Mouse (Mus musculus): ENCODE data around the gene Cabin1. TPM values are rescaled to one million over a fixed set of nuclear protein-coding genes. Genes with fewer than 3 reads are reported as not detected.

Gene Cabin1
- polyA plus RNA-seq, 1 experiment from 2014 or later = 42.2 TPM

DNA sequence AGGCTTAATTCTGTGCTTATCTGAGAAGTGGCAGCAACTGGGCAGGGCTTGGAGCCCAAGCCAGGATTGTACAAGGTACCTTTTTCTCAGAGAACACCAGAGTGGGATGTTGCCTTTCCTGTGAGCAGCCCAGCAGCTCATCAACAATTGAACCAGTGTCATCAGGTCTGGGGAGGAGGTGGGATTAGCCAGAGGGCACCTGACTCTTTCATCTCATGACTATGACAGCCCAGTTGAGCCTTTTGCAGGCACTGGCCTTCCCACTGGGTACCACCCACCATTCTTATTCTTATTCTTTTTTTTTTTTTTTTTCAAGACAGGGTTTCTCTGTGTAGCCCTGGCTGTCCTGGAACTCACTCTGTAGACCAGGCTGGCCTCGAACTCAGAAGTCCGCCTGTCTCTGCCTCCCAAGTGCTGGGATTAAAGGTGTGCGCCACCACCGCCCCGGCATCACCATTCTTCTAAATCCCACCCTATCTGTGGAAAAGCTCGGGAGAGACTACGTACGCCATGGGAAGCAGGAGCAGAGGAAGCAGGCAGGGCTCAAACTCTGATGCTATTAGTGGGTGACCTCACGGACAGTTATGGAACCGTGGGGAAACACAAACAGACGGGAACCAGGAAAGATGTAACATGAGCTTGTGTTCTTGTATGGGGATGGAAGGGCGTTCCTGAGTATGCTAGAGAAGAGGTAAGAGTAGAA is 127.9 kb downstream of the Cabin1 start:
- Histone ChIP-seq H3K9me3 (no peaks in the 10 kb centered on the region), H3K27me3 (replicated peaks) (no peaks in the 10 kb centered on the region), H3K36me3 (replicated peaks) (no peaks in the 10 kb centered on the region), H3K4me2 (no peak overlapping the region), H3K9ac (no peak overlapping the region), H3K27ac (no peak overlapping the region), H3K4me3 (no peak overlapping the region), H3K4me1 (no peaks in the 10 kb centered on the region)
- WGBS = 92% methylated on average over 12 of the region's 12 CpGs
- ATAC-seq (replicated peaks) = no peak

DNA sequence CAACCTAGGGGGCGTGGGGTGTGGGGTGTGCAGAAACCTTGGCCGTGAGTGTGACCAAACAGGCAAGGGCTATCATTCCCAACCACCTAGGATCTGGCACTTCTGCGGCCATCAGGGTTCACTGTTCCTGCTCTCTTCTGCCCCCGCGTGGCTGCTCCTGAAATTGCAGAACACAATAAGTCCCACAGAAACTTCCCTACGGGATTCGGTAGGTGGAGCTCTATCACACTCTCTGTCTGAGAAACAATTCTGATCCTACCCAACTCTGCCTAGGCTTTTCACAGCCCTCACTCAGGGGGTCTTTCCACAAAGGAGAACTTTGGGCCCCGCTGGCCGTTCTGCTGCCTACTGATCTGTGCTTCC is 128.5 kb downstream of the Cabin1 start:
- Histone ChIP-seq H3K9ac (no peak overlapping the region), H3K36me3 (replicated peaks) (no peaks in the 10 kb centered on the region), H3K9me3 (no peaks in the 10 kb centered on the region), H3K4me3 (no peak overlapping the region), H3K4me2 (no peak overlapping the region), H3K27ac (no peak overlapping the region), H3K4me1 (no peaks in the 10 kb centered on the region), H3K27me3 (replicated peaks) (no peaks in the 10 kb centered on the region)
- ATAC-seq (replicated peaks) = no peak
- WGBS = 3% methylated on average over 9 of the region's 9 CpGs

DNA sequence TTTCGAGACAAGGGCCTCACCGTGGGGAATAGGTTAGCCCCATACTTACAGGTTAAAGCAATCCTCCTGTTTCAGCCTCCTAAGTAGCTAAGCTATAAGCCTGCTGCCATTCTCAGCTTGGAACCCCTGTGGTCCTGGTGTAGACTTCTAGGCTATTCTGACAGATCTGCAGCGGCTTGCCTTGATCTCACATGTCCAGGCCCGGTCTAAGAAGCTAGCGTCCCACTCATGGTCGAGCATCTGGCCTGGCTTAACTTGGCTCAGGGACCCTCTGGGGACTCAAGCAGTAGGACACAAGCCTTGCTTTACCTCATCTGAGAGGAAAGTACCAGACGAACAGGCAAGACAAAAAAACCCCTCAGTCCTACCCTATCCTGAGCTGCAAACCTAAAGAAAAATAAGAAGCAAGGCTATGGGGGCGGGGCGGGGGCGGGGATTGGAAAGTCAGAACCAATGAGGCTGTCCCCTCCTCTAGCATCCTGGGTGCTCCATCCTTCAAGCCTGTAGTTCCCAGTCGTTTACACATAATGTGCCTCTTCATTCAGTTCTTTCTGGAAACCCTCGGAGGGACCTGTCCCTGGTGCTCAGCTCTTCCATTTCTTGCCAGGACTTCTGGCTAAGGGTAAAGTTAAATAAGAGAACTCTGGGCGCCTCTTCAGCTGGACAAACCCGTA is 129.0 kb downstream of the Cabin1 start:
- Histone ChIP-seq H3K27me3 (replicated peaks) (no peaks in the 10 kb centered on the region), H3K9me3 (no peaks in the 10 kb centered on the region), H3K4me1 (no peaks in the 10 kb centered on the region), H3K9ac (no peak overlapping the region), H3K4me2 (no peak overlapping the region), H3K36me3 (replicated peaks) (no peaks in the 10 kb centered on the region), H3K4me3 (no peak overlapping the region), H3K27ac (no peak overlapping the region)
- WGBS = 74% methylated on average over 14 of the region's 14 CpGs
- ATAC-seq (replicated peaks) = no peak

DNA sequence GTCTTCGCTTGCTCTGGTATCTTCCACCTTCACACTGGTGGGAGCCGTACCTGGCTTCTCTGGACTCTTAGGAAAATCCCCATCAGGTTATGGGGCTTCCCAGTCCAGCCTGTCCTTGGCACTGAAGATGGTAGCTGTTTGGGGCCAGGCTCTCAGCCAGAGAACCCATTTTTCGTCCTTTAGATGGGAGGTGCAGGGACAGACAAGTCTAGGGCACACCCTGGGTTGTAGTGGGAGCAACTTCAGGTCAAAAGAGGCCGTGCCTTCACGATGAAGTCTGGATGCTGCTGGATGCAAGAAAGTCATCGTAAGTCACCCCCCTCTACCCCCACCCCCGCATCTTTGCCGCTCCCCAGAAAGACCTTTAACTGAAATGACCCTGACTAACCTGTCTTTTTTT is 129.5 kb downstream of the Cabin1 start:
- 91% methylated on average over 8 of the region's 8 CpGs for WGBS
- no peak overlapping the region for H3K4me3 ChIP-seq
- no peaks in the 10 kb centered on the region for H3K9me3 ChIP-seq
- no peaks in the 10 kb centered on the region for H3K4me1 ChIP-seq
- no peak for ATAC-seq (replicated peaks)
- H3K27ac ChIP-seq = no peak overlapping the region
- no peak overlapping the region for H3K9ac ChIP-seq
- no peak overlapping the region for H3K4me2 ChIP-seq
- H3K36me3 ChIP-seq (replicated peaks) = no peaks in the 10 kb centered on the region
- H3K27me3 ChIP-seq (replicated peaks) = no peaks in the 10 kb centered on the region

DNA sequence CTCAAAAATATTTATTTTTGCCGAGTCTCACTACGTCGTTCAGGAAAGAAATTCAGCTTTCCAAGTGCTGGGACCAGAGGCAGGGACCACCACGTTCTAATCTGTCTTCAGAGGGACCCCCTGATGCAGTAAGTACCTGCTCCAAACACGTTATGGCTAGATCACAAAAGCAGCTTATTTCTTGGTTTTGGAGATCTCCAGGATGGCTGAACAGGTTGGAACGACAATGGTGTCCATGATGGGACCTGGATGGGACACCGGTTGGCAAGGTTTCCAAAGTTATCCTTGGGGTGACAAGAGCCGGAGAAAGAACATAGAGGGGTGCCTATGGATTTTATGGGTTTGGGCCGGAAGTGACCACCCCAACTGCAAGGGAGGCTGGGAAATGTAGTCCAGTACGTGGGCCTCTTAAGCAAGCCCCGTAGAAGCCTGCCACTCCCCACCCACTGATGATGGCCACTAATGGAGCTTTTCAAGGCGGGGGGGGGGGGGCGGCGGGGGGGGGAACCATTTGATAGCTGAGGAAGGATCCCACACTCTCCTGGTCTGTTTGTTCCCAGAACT is 130.5 kb downstream of the Cabin1 start:
- no peak for ATAC-seq (replicated peaks)
- 71% methylated on average over 14 of the region's 14 CpGs for WGBS

DNA sequence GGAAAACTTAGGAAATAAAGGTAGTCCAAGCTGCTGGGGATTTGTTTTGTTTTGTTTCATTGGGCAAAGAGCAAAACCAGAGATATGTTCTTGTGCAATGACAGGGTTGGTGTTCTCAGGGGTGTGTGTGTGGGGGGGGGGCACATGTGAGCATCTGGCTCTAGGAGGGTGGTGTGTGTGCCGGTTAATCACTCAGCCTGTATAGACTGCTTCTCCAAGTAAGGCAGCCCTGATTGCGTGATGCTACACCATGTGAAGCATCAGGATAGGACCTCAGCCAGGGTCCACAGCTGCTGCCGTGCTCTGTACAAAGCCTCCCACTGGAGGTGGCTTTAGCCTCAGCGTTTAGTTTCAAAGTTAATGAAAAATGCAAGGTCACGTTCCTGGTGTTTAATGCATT is 131.1 kb downstream of the Cabin1 start:
- Histone ChIP-seq H3K4me1 (no peaks in the 10 kb centered on the region), H3K27me3 (replicated peaks) (no peaks in the 10 kb centered on the region), H3K9me3 (no peaks in the 10 kb centered on the region), H3K4me3 (no peak overlapping the region), H3K36me3 (replicated peaks) (no peaks in the 10 kb centered on the region), H3K9ac (no peak overlapping the region), H3K4me2 (no peak overlapping the region), H3K27ac (no peak overlapping the region)
- WGBS = 78% methylated on average over 5 of the region's 5 CpGs
- peak; percentile 52; the same call in 1 of the 2 replicates for ATAC-seq (replicated peaks)

More for the DNA sequence above, 130.5 kb downstream of the Cabin1 start:
- no peaks in the 10 kb centered on the region for H3K27me3 ChIP-seq (replicated peaks)
- H3K4me2 ChIP-seq = no peak overlapping the region
- no peaks in the 10 kb centered on the region for H3K36me3 ChIP-seq (replicated peaks)
- H3K9ac ChIP-seq = no peak overlapping the region
- H3K27ac ChIP-seq = no peak overlapping the region
- H3K4me3 ChIP-seq = no peak overlapping the region
- no peaks in the 10 kb centered on the region for H3K9me3 ChIP-seq
- no peaks in the 10 kb centered on the region for H3K4me1 ChIP-seq

DNA sequence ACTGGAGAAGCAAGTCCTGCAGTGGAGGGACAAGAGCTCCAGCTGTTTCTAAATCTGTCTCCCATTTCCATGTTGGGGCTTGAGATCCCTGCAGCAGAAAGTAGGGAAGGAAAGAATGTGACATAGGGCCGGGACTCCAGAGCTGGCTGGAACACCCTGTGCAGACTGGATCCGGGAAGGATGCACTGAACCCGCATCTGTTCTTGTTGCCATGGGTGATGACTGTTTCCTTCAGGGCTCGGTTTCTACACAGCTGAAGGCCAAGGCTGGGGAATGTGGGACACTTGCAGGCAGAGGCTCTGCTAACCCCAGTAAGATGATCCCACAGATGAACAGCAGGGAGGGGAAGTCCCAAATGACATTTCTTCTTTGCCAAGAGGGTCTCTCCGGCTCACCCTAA is 131.5 kb downstream of the Cabin1 start:
- Histone ChIP-seq H3K9me3 (no peaks in the 10 kb centered on the region), H3K4me1 (no peaks in the 10 kb centered on the region)

DNA sequence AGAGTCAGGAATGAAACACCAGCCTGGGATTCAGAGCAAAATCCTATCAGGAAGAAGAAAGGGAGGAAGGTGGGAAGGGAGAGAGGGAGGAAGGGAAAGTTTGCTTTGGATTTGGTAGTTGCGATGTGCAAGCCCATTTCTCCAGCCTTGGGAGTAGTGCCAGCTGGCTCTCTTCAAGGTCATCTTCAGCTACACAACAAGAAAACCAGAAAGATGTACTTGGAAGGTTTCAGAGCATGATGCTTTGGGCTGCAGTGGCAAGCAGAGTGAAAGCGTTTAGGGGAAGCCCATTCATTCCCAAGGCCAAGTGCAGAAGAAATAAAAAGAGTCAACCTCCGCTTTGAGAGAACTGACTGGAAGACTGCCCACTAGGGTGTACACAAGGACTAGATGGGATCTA is 136.7 kb downstream of the Cabin1 start:
- Histone ChIP-seq H3K27me3 (replicated peaks) (no peaks in the 10 kb centered on the region), H3K27ac (no peak overlapping the region), H3K4me2 (no peak overlapping the region), H3K4me1 (no peaks in the 10 kb centered on the region), H3K9ac (no peak overlapping the region), H3K36me3 (replicated peaks) (no peaks in the 10 kb centered on the region), H3K4me3 (no peak overlapping the region), H3K9me3 (no peaks in the 10 kb centered on the region)
- ATAC-seq (replicated peaks) = no peak
- whole genome bisulfite sequencing = 84% methylated on average over 3 of the region's 3 CpGs

More for the DNA sequence above, 131.5 kb downstream of the Cabin1 start:
- Histone ChIP-seq H3K4me3 (no peak overlapping the region), H3K27ac (no peak overlapping the region), H3K9ac (no peak overlapping the region), H3K36me3 (replicated peaks) (no peaks in the 10 kb centered on the region), H3K4me2 (no peak overlapping the region), H3K27me3 (replicated peaks) (no peaks in the 10 kb centered on the region)
- ATAC-seq (replicated peaks) = no peak
- 61% methylated on average over 5 of the region's 5 CpGs for WGBS

DNA sequence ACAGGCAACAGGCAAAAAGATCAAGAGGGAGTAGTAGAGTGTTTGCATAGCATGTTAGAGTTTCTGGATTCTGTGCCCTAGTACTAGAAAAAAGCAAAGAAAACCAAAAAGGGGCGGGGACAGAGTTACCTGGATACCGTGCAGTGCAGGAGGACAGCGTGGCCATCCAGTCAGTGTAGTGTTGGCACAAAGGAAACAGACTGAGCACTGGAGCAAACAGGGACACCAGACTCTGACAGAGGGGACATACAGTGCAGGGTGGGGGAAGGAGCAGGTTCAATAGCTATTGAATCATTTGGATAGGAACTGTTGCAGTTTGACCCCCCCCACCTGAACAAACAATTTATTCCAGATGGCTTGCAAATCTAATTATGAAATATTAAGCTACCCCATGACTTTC is 137.2 kb downstream of the Cabin1 start:
- no peaks in the 10 kb centered on the region for H3K9me3 ChIP-seq
- no peak overlapping the region for H3K27ac ChIP-seq
- no peaks in the 10 kb centered on the region for H3K36me3 ChIP-seq (replicated peaks)
- no peaks in the 10 kb centered on the region for H3K27me3 ChIP-seq (replicated peaks)
- no peak overlapping the region for H3K4me3 ChIP-seq
- 61% methylated on average over 3 of the region's 3 CpGs for WGBS
- H3K9ac ChIP-seq = no peak overlapping the region
- no peak for ATAC-seq (replicated peaks)
- no peak overlapping the region for H3K4me2 ChIP-seq
- H3K4me1 ChIP-seq = no peaks in the 10 kb centered on the region

DNA sequence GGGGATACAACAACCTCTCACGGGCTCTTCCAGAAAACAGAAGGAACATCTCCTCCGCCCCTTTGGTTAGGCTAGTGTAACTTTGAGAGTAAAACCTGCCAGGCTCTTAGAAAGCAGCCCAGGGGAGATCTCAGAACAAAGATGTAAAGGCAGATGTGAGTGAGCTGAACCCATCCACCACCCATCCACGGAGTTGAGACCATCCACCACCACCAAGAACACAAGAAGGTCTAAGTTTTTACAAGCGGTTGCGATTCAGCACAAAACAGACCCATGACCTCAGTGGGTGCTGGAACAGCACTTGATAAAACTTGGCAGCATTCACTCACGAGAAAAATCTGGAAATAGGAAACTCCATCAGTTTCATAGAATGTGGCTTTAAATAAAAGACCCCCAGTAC is 138.2 kb downstream of the Cabin1 start:
- no peaks in the 10 kb centered on the region for H3K4me1 ChIP-seq
- WGBS = 71% methylated on average over 6 of the region's 6 CpGs
- no peak for ATAC-seq (replicated peaks)
- no peak overlapping the region for H3K9ac ChIP-seq
- H3K36me3 ChIP-seq (replicated peaks) = no peaks in the 10 kb centered on the region
- H3K27ac ChIP-seq = no peak overlapping the region
- H3K4me3 ChIP-seq = no peak overlapping the region
- H3K27me3 ChIP-seq (replicated peaks) = no peaks in the 10 kb centered on the region
- no peak overlapping the region for H3K4me2 ChIP-seq
- no peaks in the 10 kb centered on the region for H3K9me3 ChIP-seq

DNA sequence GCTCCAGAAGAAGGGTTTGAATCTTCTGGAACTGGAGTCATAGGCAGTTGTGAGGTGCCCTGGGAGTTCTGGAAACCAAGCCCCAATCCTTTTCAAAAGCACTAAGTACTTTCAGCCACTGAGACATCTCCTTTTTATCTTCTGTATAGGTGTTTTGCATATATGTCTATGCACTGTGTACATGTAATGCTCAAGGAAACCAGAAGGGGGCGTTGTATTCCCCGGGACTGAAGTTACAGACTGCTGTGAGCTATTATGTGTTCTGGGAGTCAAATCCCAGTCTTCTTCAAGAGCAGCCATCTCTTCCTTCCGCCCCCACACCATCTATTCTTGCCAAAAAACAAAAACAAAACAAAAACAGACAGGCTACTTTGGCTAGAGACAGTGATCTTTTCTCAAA is 143.3 kb downstream of the Cabin1 start:
- H3K9me3 ChIP-seq = no peaks in the 10 kb centered on the region
- no peak overlapping the region for H3K4me3 ChIP-seq
- H3K4me1 ChIP-seq = no peaks in the 10 kb centered on the region
- H3K4me2 ChIP-seq = no peak overlapping the region
- 51% methylated on average over 3 of the region's 3 CpGs for WGBS
- no peak for ATAC-seq (replicated peaks)
- no peak overlapping the region for H3K27ac ChIP-seq
- H3K27me3 ChIP-seq (replicated peaks) = no peaks in the 10 kb centered on the region
- H3K36me3 ChIP-seq (replicated peaks) = no peaks in the 10 kb centered on the region
- no peak overlapping the region for H3K9ac ChIP-seq

DNA sequence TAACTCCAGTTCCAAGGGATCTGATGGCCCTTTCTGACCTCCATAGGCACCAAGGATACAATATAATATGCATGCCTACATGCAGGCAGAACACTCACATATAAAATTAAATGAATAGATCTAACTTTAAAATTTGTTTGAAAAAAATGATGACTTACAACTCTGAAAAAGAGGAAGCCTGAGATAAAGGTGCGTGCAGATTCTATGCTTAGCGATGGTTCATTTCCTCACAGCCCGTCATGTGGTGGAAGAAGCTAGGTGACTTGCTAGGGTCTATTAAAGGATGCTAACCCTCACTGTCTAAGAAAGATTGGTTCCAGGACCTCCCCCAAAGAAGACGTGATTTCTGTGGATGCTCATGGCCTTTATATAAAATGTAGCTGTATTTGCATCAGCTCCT is 148.1 kb downstream of the Cabin1 start:
- Histone ChIP-seq H3K9me3 (no peaks in the 10 kb centered on the region), H3K27ac (no peak overlapping the region), H3K4me3 (no peak overlapping the region), H3K36me3 (replicated peaks) (no peaks in the 10 kb centered on the region), H3K4me1 (no peaks in the 10 kb centered on the region), H3K9ac (no peak overlapping the region), H3K27me3 (replicated peaks) (no peaks in the 10 kb centered on the region), H3K4me2 (no peak overlapping the region)
- ATAC-seq (replicated peaks) = no peak
- 89% methylated on average over 4 of the region's 4 CpGs for WGBS

DNA sequence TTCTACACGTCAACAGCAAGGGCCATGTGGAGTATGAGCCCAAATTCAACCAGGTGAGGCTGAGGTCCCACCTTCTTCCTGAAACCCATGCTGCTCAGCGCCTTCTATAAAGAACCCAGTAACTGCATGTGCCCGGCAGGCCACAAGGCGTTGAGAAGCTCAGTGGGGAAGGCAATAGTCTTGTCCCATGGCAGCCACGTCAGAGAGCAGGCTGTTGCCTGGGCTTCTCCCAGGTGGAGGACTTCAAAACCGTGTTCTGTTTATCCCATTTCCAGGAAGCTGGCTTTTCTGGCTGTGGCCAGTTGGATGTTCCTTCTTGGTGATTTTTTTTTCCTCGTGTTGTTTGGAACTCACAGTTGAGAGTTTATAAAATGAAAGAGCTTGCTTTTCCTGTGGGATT is 153.7 kb downstream of the Cabin1 start:
- no peak for ATAC-seq (replicated peaks)
- no peak overlapping the region for H3K4me3 ChIP-seq
- H3K9me3 ChIP-seq = no peaks in the 10 kb centered on the region
- H3K9ac ChIP-seq = no peak overlapping the region
- H3K27me3 ChIP-seq (replicated peaks) = no peaks in the 10 kb centered on the region
- no peak overlapping the region for H3K27ac ChIP-seq
- H3K36me3 ChIP-seq (replicated peaks) = no peaks in the 10 kb centered on the region
- 70% methylated on average over 7 of the region's 7 CpGs for WGBS
- H3K4me2 ChIP-seq = no peak overlapping the region
- H3K4me1 ChIP-seq = no peaks in the 10 kb centered on the region
